Mouse (Mus musculus) megakaryocyte, embryonic 14.5 days (primary cell): Measurements from ENCODE around the gene Zfp111.

Experiments used
- FLI1 ChIP-seq: IDR thresholded peaks from 2 replicates; pipeline ENCODE4 v1.6.1; 2012; ENCODE audit warnings: low read length, inconsistent platforms, mixed read lengths
- GATA1 ChIP-seq: IDR thresholded peaks from 3 replicates; pipeline ENCODE4 v1.6.1; 2012; ENCODE audit warnings: mixed read lengths, low read length, inconsistent platforms, borderline replicate concordance

DNA sequence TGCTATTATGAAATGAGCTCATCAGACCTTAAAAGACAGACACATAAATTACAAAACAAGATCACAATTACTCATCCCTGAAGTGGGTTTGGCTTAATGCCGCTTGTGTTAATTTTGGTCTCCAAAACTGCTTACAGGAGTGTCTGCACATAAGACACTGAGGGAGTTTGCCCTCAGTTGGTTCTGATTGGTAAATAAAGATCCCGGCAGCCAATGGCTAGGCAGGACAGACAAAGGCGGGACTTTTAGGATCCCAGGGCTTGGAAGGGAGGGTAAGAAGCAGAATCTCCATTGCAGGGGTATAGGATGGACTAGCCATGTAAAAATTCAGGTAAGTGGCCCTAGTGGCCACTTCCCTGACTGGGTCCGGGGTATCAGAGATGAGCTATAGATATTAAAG is 14.3 kb downstream of the Zfp111 start:
- TF ChIP-seq GATA1 (no peak), FLI1 (no peak)
